Mouse (Mus musculus) urinary bladder, adult 2 months (tissue): ENCODE measurements around the gene Hs6st3. TPM values are rescaled to one million over a fixed set of nuclear protein-coding genes. Genes with fewer than 3 reads are reported as not detected.

ENCODE experiments used
- DNase-seq: peaks from one replicate; pipeline ENCODE4 v3.0.0; 2022; ENCODE audit warnings: low spot score
- polyA plus RNA-seq: library from polyadenylated mRNA; depleted of rRNA; stranded (reverse); fragments of >200 nt; gene quantifications from 2 replicates; pipeline ENCODE4 v1.2.3, GENCODE M21; 2012; rRNA removed

The Hs6st3 gene
- polyA plus RNA-seq, 1 experiment, result 0.07 TPM

- no peak for DNase-seq
These were observed 770.0 kb downstream of the Hs6st3 start for GRCm38 (mm10) chr14:119908032-119908675.

DNA sequence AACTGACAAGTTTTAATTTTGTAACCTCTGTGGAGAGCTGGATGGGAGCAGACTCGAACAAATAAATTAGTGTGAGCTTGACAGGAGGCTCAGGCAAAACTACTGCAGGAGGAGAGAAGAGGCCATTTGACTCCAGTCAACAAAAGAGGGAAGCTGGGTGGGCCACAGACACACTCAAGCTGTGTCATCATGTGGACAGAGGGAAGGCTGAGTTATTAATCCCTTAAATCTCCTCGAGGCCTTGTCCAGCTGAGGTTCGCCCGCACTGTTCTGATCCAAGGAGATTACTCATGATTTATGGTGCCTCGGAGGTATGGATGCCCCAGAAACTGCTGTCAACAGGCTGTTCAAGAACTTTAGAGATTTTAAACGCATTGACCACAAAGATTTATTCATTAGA, 776.4 kb downstream of the Hs6st3 start:
- DNase-seq, result no peak

- no peak for DNase-seq
These were observed 780.3 kb downstream of the Hs6st3 start for GRCm38 (mm10) chr14:119918281-119919034.

DNA sequence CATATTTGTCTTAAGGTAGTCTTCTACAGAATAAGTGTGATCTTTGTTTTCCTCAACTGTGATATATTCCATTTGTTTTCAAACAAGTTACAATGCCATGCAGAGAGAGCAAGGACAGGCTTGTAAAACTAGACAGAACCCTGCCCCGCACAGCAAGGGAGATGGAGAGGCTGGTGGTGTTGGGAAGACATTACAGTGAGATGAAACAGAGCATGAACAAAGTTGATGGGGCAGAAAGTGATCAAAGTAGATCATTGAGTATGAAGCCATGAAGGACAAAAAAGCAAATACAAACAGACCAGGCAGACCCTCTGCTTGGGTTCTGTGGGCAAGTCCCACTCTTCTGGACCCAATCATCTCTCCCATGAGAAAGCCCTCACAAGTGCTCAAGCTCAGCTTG, 781.0 kb downstream of the Hs6st3 start:
- DNase-seq, result no peak

Other genes with a start within 250 kb of the Hs6st3 start
- gene Dzip1, start 212.9 kb upstream of the Hs6st3 start, polyA plus RNA-seq, result 21.5 and 26.5 TPM in 2 replicates
- 35.5 and 36.1 TPM in 2 replicates for gene Dnajc3, start 200.4 kb upstream of the Hs6st3 start, polyA plus RNA-seq
- gene Uggt2, start 38.9 kb upstream of the Hs6st3 start, polyA plus RNA-seq, result 10.7 and 12.9 TPM in 2 replicates